Mouse (Mus musculus): ENCODE results near the gene Rab37.

The Rab37 gene

GRCm38 (mm10) chr11:115086213-115086612, 5.0 kb upstream of the Rab37 start:
- DNase-seq = no peak

DNA sequence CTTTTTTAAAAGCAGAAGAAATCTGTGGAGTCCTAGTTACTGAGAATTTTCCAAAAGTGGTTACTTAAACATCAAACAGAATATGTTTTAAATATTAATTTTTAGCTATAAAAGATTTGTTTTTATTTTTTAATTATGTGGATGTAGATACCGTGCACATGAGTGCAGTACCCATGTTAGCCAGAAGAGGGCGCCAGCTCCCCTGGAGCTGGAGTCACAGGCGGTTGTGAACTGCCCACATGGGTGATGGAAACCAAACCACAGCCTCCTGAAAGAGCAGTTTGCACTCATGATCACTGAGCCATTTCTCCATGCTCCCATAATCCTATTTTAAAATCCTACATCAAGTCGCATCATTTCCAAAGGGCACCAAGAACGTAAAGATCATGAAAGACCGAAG, 1.4 kb upstream of the Rab37 start:
- DNase-seq = peak in 1 of 2 experiments; percentile 34

DNA sequence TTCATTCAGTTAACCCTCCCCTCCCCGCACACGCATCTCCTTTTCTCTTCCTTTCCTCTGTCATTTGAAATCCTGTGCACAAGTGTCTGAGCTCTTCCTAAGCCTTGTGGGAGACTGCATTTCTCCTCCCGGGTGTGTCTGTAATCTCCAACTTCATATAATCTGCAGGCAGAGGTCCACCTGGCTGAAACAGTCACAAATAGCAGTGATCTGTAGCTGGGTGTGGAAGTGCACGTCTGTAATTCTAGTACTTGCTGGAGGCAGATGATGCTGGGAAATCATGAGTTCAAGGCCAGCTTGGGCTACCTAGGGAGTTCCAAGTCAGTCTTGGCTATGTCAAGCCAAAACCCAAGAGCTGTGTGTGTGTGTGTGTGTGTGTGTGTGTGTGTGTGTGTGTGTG, 909 bp downstream of the Rab37 start:
- DNase-seq = no peak

DNA sequence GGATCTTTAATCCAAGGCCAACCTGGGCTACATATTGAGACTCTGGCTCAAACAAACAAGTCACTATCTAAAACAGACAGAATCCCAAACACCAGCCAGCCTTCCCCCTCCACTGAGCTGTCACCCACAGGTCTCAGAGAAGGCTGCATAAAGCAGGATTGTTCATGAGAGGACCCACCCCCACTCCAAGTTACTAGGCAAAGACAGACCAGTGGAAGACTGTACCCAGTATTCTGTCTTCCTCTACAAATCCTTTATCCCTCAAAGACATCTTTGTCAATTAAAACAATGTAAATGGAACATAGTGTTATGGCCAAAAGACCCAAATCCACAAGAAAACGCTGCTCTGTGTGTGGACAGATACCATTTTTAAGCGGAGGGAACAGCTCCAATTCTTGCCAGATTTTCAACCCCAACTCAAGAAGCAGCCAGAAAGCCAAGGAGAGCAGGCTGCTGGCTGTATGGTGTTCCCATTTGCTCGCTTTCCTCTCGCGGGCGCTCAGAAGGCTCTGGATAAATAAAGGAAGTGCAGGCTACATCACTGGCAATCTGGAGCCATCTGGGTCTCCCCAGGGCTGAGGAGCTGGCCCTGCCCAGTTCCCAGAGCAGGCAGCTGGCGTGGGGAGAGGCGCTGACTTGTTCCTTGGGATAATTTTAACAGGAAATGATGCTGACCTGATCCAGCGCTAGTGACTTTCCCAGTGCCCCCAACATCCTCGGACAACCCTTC, 7.1 kb downstream of the Rab37 start:
- peak; percentile 58 to 66 for DNase-seq

- DNase-seq = no peak
Measured at GRCm38 (mm10) chr11:115099241-115099840, 8.1 kb downstream of the Rab37 start.

GRCm38 (mm10) chr11:115100032-115100621, 8.9 kb downstream of the Rab37 start:
- no peak for DNase-seq

GRCm38 (mm10) chr11:115100741-115101140, 9.5 kb downstream of the Rab37 start:
- DNase-seq = no peak

GRCm38 (mm10) chr11:115101615-115102051, 10.4 kb downstream of the Rab37 start:
- DNase-seq = no peak

DNA sequence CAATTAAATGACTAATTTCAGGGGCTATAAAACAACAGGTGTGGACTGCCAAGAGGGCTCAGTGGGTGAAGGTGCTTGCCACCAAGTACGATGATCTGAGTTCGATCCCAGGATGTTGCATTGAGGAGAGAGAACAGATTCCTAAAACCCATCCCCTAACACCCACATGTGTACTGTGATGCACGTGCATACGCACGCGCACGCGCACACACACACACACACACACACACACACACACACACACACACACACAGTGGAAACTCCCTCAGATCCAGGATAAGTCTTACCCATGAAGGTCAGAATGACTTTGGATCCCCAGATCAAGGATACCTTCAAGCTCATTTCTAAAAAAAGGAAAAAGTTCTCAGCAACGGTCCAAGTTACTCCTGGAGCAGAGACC, 10.9 kb downstream of the Rab37 start:
- no peak for DNase-seq

- DNase-seq = no peak
Measured at GRCm38 (mm10) chr11:115103470-115104413, 12.5 kb downstream of the Rab37 start.

DNA sequence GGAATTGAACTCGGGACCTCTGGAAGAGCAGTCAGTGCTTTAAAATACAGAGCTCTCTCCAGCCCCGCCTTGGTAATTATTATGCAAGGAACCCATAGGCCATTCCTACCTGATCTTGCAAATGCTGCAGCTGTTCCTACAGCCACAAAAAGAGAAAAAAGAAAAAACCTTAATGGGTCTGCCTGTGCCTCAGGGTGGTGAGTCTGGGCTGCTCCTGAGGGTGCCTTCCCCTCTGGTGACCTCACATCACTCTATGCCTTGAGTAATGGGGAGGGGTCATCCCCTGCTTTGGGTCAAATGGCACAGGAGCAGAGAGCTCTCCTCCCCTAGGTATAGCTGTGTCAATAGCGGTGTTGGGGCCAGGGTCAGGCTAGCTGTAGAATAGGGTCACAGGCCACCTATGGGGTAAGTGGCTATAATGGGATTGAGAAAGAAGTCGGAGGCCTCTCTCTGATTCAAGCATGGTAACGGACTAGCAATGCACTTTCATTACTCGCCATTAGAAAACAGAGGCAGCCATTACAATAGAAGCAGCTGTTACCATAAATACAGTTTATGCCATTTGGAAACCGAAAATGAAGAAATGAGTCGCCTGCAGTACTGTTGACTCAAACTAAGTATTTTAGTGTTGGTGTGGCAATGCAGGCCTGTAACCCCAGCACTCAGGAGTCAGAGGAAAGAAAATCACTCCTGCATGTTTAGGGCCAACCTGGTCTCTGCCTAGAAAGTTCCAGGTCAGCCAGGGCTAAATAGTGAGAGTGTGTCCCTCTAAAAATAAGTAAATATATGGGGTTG, 13.7 kb downstream of the Rab37 start:
- no peak for DNase-seq

- DNase-seq = no peak
Measured at GRCm38 (mm10) chr11:115106638-115107037, 15.4 kb downstream of the Rab37 start.

- DNase-seq = peak; percentile 19 to 20
Measured at GRCm38 (mm10) chr11:115107403-115107916, 16.2 kb downstream of the Rab37 start.

- DNase-seq = no peak
Measured at GRCm38 (mm10) chr11:115108176-115108575, 16.9 kb downstream of the Rab37 start.

DNA sequence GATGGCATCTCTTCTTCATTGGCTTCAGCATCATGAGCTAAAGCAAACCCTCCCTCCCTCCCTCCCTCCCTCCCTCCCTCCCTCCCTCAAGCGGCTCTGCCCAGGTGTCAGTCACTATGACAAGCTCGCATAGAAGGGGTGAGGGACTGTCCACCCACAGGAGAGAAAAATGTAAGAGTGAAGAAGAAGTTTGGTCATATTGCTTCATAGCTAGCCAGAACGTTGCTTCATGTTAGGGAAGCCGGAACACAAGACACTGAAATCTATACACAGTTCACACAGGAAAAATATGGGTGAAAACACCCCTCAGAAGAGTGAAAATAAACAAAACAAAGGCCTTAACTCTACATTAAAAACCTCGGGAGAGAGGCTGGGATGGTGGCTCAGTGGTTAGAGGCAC, 19.0 kb downstream of the Rab37 start:
- DNase-seq = no peak

DNA sequence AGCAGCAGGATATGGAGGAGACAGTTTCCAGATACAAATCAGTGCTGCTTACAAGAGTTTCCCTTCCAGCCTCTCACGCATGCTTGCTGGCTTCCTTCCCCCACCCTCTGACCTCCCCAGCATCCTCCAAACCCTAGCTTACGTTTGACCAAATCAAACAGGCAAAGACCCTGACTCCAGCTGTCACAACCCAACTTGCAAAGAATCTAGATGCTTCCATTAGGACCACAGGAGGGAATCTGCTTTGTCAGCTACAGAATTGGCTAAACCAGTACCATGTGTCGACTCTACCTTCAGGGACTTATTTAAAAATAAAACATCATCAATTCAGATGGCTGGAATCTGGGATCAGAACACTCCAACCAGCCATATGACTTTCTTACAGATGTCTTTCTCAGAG, 21.0 kb downstream of the Rab37 start:
- DNase-seq = no peak

DNA sequence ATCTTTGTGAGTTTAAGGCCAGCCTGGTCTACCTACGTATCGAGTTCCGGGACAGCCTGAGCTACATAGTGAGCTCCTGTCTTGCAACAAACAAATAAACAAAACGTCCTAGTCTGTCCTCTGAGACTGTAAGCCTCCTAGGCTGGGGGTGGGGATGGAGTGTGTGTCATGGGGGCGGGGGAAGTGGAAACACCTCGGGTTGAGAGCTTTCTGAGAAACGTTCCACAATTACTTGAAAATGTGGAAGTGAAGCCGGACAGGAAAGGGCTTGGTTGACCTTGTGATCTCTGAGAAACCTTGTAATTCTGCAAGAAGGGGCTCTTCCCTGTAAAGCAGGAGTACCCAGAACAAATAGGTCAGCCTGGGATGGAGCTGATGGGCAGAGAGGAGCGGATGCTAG, 28.2 kb downstream of the Rab37 start:
- no peak for DNase-seq

DNA sequence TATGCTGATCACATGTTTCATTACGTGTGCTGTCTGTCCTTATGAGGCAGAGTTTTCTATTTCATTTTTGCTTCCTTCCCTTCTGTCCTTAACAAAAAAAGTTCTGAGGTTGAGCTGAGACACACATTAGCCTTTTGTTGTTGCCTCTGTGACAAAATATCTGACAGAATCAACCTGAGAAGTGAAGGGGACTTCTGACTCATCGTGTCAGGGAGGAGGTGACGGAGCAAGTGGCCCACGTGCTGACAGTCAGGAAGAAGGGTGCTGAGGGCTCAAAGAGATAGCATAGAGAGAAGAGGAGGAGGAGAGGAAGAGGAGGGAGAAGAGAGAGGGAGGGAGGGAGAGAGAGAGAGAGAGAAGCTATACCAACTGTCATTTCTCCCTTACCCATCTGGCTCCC, 37.3 kb downstream of the Rab37 start:
- no peak for DNase-seq

DNA sequence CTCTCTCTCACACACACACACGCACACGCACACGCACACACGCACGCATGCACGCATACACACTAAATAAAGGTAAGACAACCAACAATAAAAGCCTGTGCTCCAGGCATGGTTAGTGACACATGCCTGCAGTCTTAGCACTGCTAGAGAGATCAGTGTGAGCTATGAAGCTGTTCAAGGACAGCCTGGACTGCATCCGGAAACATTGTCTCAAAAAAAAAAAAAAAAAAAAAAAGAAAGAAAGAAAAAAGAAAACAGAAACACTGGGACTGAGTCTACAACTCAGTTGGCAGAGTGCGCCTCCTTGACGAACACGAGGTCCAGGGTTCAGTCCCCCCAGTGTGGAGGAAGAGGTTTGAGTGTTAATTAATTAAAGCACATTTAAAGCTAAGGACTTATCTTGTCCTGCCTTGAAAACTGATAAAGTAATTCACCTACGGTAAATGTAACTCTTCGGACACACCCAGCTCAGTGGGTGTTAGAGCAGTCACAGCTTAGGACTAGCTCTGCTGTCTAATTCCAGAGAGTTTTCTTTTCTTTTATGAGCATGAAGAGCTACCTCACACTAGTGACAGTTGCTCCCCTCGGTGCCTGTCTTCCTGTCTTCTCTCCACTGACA, 38.4 kb downstream of the Rab37 start:
- no peak for DNase-seq

- no peak for DNase-seq
Measured at GRCm38 (mm10) chr11:115131768-115132381, 40.6 kb downstream of the Rab37 start.

- no peak for DNase-seq
Measured at GRCm38 (mm10) chr11:115133800-115134199, 42.6 kb downstream of the Rab37 start, which contains the start of gene Cd300lf. Cd300lf (minus strand) TSS chr11:115133992.

Data from cerebellum, postnatal 10 days (tissue).